Mouse (Mus musculus) activated CD4-positive, CD25-positive, alpha-beta regulatory T cell, adult 4 months (primary cell): ENCODE data around the gene Ankrd63. TPM values are rescaled to one million over a fixed set of nuclear protein-coding genes. Genes with fewer than 3 reads are reported as not detected.

Experiments used
- ATAC-seq: one replicate; pipeline ENCODE4 v1.8.0; 2017
- polyA plus RNA-seq, 2 experiments: library from polyadenylated mRNA; unstranded; fragments of 100-300 nt; shearing (Covaris generic); gene quantifications; one replicate each; pipeline ENCODE4 v1.2.1; 2017

The Ankrd63 gene
- polyA plus RNA-seq = not detected

- no peak for ATAC-seq
Observed at GRCm38 (mm10) chr2:118703913-118704730, at the start of gene Ankrd63. Gene Ankrd63, minus strand, starts transcription at chr2:118703963.

DNA sequence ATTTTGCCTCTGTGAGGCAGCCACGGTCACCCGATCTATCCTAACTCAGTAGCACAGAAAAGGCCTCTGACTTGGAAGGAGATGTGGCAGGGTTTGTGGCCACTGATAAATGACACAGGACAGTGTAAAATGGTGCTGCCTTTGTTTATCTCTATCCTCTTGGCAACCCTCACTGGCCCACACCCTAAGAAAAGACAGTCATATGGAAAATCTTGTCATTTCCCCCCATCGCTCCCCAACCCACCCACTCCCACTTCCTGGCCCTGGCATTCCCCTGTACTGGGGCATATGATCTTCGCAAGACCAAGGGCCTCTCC lies 49.0 kb upstream of the Ankrd63 start:
- ATAC-seq = no peak

DNA sequence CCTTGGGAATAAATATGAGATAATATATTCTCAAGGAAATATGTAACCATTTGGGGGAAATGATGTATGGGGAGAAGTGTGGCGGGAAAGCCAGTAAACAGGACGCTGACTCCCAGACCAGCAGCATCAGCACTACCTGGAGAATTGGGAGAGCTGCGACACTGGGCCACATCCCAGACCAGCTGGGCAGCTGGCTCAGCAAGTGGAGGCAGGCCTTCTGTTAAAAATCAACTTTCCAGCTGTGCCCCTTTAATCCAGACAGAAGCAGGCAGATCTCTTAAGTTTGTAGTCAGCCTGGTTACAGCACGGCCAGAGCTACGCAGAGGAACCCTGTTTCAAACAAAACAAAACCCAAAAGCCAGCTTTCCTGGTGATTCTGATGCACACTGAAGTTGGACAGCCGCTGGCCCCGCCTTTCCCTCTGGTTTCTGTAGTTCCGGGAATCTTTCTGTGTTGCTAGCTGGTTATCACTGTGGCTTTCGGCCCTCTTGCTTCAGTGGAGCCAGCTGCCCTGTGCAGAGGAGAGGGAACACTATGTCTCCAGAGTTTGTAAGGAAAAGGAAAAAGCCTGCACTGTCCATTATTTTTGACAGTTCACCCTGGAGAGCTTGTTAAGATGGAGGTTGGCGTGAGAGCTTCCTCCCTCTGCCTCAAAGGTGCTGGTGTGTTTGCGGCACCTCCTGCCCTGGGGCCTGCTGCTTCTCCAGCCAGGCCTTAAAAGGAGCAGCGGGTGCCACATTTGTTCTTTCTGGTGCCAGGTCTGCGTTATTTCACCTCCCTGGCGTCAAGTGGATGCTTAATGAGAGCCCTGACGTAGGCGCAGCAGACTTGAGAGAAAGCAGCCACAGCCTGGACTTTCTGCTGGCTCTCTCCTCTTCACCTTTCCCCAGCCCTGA lies 48.4 kb upstream of the Ankrd63 start:
- no peak for ATAC-seq

DNA sequence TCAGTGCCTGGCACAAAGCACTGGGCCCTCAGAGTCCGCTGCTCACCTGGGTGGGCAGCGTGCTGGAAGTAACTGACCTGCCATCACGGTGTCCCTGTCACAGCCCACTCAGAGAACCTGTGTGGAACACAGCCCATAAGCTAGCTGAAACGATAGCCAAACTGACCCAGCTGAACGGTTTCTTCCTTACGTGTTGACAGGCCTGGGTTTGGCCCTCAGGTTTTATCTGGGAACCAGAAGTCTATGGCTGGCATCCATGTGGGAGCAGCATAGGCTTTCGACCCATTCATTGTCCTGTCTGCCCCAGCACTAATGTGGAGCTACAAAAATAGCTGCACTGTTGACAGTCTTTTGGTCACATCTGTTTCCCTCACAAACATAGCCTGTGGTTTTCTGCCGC lies 46.7 kb upstream of the Ankrd63 start:
- no peak for ATAC-seq

- ATAC-seq = no peak
Observed at GRCm38 (mm10) chr2:118749341-118749884, 45.6 kb upstream of the Ankrd63 start.

DNA sequence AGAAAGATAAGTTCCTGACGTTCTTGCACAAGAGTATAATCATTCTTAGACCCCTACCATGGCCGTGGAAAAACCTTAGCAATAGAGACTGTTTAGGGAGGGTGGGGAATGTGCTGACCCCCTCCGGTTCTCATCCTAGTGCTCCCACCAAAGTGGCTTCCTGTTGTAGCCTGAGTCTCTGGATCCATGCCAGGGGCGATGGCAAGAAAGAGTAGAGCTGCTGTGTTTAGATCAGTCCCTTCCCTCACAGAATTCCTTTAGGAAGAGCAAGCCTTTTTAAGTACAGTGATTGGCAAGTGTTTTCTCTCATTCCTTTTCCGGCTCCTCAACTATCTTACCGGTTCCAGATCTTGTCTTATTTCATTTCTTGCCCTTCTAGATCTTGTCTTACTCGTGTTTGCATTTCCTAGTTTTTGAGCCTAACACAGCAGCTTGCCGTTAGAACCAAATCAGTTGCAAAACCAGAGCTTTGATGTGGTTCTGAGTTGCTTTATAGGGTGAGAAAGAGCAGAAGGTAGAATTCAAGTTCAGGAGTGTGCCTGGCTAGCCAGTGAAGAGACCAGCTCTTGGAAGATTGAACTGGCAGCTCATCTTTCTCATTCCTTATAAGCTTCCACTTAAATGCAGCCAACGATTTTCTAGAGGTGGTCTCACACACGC lies 43.7 kb upstream of the Ankrd63 start:
- no peak for ATAC-seq

DNA sequence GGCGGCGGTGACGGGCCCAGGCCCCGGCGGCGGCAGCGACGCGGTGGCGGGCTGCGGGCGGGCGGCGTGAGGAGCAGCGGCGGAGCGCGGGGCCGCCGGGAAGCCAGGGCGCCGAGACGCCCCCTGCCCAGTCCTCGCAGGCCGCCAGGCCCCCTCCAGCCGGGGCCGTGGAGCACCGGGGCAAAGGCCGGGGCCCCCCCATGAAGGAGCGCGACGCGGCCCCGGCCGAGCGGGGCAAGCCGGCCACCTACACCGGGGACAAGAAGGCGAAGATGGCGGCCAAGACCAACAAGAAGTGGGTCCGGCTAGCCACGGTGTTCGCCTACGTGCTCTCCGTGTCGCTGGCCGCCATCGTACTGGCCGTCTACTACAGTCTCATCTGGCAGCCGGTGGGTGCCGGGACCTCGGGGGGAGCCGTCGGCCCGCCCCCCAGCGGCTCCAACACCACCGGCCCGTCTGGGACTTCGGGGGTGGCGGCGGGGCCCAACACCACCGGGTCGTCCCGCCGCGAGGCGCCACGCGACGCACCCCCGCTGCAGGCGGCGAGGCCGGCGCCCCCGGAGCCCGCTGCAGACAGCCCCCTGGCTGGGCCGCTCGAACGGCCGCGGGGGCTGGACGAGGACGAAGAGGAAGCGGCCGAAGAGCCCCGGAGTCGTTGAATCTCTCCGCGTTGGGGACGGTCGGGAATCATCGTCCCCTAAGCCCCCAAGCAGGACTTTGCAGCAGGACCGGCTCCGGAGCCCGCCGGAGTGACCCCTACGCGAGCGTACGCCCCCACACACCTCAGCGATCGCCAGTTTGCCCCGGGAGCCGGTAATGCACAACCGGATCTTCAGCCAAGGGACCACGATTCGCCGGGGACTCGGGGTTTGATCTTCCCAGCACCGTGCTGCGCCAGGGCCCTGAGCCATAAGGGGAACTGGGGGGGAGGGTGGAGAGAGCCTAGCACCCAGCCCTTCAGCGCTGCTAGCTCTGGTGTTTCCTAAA lies 42.4 kb upstream of the Ankrd63 start:
- peak; percentile 20 for ATAC-seq

GRCm38 (mm10) chr2:118745232-118745884 lies 41.6 kb upstream of the Ankrd63 start, which contains the start of gene Inafm2:
Gene Inafm2, plus strand, starts transcription at chr2:118745758.
- peak; percentile 88 for ATAC-seq

DNA sequence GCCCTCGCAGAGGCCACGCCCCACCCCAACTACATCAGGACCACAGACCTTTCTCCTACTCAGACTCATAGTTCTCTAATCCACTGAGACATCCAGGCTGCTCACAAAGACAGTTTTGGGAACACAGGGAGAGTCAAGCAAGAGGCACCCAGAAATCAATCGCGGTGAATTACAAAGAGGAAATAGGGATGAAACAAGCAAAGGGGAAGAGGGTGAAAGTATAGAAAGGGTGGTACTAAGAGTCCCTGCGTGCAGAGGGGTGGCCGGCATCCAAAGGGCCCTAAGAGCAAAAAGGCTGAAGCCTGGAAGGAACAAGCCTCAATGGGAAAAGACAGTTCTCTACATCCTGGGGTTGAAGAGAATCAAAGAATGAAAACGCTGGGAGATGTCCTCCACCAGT lies 40.9 kb upstream of the Ankrd63 start:
- no peak for ATAC-seq

GRCm38 (mm10) chr2:118743261-118743943 lies 39.6 kb upstream of the Ankrd63 start:
- no peak for ATAC-seq

DNA sequence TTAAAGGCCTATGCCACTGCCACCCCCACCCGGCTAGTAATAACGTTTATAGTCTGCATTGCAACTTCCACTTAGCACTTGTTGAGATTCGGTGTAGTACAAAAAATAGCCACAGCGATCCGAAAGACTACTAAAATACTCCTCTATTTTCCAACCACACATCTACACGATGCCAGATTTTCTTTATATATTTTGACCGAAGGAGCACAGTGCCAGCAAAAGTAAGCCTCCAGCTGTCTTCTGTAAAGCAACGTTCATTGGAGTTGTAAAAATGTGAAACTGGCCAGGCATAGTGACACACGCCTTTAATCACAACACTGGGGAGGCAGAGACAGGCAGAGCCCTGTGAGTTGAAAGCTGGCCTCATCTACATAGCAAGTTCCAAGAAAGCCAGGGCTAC lies 37.4 kb upstream of the Ankrd63 start:
- ATAC-seq = no peak

- no peak for ATAC-seq
Observed at GRCm38 (mm10) chr2:118740341-118740740, 36.6 kb upstream of the Ankrd63 start.

GRCm38 (mm10) chr2:118733341-118733740 lies 29.6 kb upstream of the Ankrd63 start:
- no peak for ATAC-seq

DNA sequence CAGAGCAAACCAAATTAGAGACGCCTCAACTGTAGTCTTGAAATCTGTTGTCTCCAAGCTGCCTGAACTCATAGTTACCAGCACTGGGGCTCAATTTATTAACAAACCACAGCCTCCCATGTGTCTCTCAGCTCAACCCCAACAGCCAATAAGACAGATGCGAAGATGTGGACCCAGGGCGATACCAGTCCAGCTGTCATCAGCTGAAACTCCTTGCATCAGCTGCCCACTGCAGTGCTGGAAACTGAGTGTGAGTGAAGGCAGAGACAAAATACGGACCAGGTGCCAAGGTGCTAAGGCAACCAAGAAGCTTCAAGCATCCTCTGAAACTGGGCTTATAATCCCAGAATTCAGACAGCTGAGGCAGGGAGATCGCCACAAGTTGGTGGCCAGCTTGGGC lies 28.2 kb upstream of the Ankrd63 start:
- no peak for ATAC-seq

DNA sequence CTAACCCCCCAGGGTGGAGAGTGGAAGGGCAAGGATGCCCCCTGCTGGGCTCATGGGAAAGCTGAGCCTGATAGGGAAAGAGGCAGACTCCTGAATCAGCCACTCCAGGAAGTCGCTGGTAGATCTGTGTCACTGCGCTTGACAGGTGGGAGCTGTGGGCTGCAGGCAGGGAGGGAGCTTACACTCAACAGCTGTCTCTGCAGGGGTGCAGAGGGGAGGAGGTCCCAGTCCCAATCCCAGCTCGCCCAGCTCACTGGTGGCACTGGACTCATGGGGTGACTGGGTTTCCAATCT lies 26.8 kb upstream of the Ankrd63 start:
- no peak for ATAC-seq

- ATAC-seq = no peak
Observed at GRCm38 (mm10) chr2:118729816-118730621, 26.3 kb upstream of the Ankrd63 start.

DNA sequence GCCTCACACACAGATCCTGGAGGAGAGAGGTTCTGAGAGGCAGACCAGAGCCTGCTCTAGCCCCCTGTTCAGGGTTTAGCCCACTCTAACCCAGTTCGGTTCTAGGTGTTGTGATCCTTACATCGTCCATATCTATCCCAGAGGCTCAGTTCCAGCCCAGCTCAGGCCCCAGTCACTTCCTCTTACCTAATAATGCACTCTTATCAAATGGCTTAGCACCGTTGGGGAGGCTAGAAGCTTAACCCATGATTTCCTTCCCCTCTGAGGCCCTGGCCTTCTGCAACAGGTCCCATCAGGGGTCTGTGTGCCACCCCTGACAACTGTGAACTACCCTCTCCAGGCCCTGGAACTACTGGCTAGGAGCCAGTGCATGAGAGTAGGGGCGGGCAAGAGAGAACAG lies 25.4 kb upstream of the Ankrd63 start:
- ATAC-seq = no peak

- ATAC-seq = peak; percentile 81
Observed at GRCm38 (mm10) chr2:118728337-118728736, 24.6 kb upstream of the Ankrd63 start, which contains the start of gene Plcb2. Gene Plcb2, minus strand, starts transcription at chr2:118728438.

DNA sequence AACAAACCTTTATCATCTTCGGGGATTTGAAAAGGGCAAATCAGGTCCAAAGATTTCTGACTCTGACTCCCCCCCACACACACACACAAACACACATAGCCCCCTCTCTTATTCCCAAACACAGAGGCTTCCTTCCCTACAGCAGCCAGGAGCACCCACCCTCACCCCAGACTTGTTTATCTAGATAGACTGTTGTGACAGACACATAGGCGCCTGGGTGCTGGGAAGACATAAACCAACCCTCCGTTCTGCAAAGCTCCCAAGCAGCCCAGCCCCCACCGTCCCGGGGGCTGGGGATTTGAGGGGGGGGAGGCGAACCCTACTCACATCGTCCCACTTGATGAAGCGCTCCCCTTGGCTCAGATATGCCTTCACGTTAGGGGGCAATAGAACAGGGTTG lies 24.1 kb upstream of the Ankrd63 start:
- peak; percentile 6 for ATAC-seq

DNA sequence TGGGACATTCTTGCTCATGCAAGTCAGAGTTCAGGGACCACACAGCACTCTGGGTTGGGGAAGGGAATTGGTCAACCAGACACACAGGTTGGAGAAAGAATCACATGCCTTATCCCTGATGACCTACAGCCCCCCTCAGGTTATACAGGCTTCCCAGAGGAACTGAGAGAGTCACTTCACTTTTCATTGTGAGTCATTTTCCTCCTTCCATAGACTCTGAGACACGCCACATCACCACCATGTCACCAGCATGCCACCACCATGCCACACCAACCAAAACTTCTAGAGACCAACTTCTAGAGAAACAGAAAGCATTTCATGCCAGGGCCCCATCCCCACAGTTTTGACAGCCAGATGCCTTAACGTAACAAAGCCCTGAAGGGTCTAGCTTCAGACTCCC lies 23.1 kb upstream of the Ankrd63 start:
- ATAC-seq = no peak
